Mouse (Mus musculus): ENCODE data around the gene Nudt14. TPM values are rescaled to one million over a fixed set of nuclear protein-coding genes. Genes with fewer than 3 reads are reported as not detected.

Nudt14 gene
- total and polyA plus RNA-seq, 2 experiments from 2014 or later: 22.2 to 55.5 TPM

DNA sequence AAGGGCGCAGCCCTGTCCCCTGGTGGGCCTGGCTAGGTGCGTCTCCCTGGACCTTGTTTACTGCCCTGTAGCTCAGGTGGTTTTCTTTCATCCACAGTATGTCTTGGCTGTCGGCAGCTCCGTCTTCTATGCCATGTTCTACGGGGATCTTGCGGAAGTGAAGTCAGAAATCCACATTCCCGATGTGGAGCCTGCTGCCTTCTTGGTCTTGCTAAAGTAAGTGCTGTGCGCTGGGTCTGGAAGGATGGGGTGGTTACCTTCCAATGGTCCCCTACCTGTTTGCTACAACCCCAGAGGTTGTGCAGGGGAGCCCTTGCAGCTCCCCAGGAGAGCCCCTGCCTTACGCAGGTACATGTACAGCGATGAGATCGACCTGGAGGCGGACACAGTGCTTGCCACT, 35.2 kb upstream of the Nudt14 start:
- ATAC-seq (no peak), DNase-seq (peak; percentile 47)
- peak overlapping the region; percentile 76 for H3K4me2 ChIP-seq (ENCODE audit: low read depth)
- peak overlapping the region; percentile 58 for H3K4me3 ChIP-seq (ENCODE audit: low read depth, low read length)
- peak overlapping the region; percentile 81 for H3K9ac ChIP-seq
- H3K27me3 ChIP-seq (ENCODE audit: insufficient read depth, low read length): no peaks in the 10 kb centered on the region
- H3K9me3 ChIP-seq (ENCODE audit: low read length): no peaks in the 10 kb centered on the region
- peak overlapping the region; percentile 91 for H3K27ac ChIP-seq (ENCODE audit: low read depth, low read length)
- peaks cover 4% of the 10 kb centered on the region; the same call in 1 of the 2 replicates for H3K4me1 ChIP-seq (ENCODE audit: insufficient read depth)
- H3K36me3 ChIP-seq (ENCODE audit: insufficient read depth): peaks cover 55% of the 10 kb centered on the region
- TF ChIP-seq CTCF (IDR thresholded peaks at IDR 0.05; ENCODE audit: low read depth): no peak
- 41% methylated on average over 12 of the region's 12 CpGs for WGBS

DNA sequence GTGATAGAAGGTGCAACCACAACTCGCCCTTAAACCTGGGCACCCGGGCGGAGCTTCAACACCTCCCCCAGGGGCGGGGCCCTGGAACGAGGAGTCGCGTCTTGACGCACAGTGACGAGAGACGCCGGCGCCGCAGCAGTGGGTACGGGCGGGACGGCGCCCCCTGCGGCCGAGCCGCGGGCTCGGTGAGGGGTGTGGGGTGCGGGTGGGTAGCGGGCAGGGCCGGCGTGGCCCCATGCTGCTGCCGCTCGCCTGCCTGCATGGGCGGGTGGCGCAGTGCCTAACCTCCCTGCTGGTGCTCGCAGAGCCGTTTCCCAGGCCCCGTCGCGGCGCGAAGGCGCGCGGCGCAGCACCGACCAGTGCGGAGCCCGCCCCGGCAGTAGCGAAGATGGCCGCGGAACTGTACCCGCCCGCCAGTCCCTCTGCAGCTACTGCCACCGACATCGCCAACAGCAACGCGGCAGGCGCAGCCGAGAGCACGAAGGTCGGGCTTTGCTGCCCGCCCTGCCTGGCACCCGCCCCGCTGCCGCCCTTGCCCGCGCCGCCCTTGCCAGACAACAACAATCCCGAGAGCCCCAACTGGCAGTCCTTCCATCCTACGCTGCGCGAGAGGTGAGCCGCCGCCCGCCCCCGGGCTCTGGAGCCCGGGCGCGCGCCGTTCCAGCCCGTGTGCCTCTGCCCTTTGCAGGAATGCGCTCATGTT, 34.6 kb upstream of the Nudt14 start, which contains the start of gene Btbd6:
Gene Btbd6 (plus strand): TSS at position 112 of the 703 bp plus-strand sequence.
- peak; percentile 98 for ATAC-seq
- Histone ChIP-seq H3K9me3 (ENCODE audit: low read length) (no peaks in the 10 kb centered on the region), H3K4me2 (ENCODE audit: low read depth) (peak within 1 kb of the TSS; percentile 76), H3K9ac (peak within 1 kb of the TSS; percentile 81), H3K4me3 (ENCODE audit: low read depth, low read length) (peak within 1 kb of the TSS; percentile 58), H3K4me1 (ENCODE audit: insufficient read depth) (peaks cover 4% of the 10 kb centered on the region; the same call in 1 of the 2 replicates), H3K27me3 (ENCODE audit: insufficient read depth, low read length) (no peaks in the 10 kb centered on the region), H3K36me3 (ENCODE audit: insufficient read depth) (peaks cover 60% of the 10 kb centered on the region), H3K27ac (ENCODE audit: low read depth, low read length) (peak within 1 kb of the TSS; percentile 91)
- peak; percentile 93 for DNase-seq
- peak; percentile 76 for TF ChIP-seq CTCF (IDR thresholded peaks at IDR 0.05; ENCODE audit: low read depth)
- 3% methylated on average over 60 of the region's 80 CpGs for WGBS

DNA sequence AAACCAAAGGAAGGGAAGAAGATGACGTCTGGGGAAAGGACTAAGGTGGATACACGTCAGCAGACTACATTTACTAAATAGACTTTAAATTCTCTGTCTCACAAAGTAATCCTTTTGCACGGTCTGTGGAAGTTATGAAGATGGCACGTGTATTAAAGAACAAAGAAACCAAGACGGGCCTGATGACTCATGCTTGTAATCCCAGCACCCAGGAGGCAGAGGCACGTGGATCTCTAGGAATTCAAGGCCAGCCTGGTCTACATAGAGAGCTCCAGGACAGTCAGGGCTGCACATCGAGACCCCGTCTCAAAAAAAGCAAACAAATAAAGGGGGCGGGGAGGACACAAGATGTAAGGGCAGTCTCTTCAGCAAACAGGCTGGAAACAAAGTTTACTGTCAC, 32.8 kb upstream of the Nudt14 start:
- no peak overlapping the region for H3K27ac ChIP-seq (ENCODE audit: low read depth, low read length)
- ATAC-seq: no peak
- no peak for TF ChIP-seq CTCF (IDR thresholded peaks at IDR 0.05; ENCODE audit: low read depth)
- H3K9me3 ChIP-seq (ENCODE audit: low read length): no peaks in the 10 kb centered on the region
- H3K9ac ChIP-seq: no peak overlapping the region
- peaks cover 66% of the 10 kb centered on the region for H3K36me3 ChIP-seq (ENCODE audit: insufficient read depth)
- H3K4me3 ChIP-seq (ENCODE audit: low read depth, low read length): no peak overlapping the region
- WGBS: 91% methylated on average over 9 of the region's 9 CpGs
- H3K4me1 ChIP-seq (ENCODE audit: insufficient read depth): peaks cover 4% of the 10 kb centered on the region; the same call in 1 of the 2 replicates
- no peaks in the 10 kb centered on the region for H3K27me3 ChIP-seq (ENCODE audit: insufficient read depth, low read length)
- no peak overlapping the region for H3K4me2 ChIP-seq (ENCODE audit: low read depth)
- no peak for DNase-seq

DNA sequence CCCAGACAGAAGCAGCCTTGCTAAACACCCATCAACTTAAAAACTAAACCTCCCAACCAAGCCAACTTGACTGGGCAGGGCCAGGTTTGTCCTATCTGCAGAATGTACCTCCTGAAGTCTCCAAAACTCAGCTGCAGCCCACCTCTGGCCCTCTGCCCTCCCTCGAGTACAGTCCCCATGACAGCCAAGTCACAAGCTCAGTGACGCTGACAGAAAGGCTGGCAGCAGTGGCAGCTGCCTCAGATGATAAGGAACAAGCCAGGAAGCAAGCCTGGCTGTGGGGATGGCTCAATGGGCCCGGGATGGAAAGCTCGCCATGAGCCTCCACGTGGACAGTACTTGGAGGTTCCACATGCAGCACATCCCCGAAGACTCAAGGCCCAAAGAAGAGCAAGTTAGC, 27.7 kb upstream of the Nudt14 start:
- Histone ChIP-seq H3K36me3 (ENCODE audit: insufficient read depth) (peaks cover 93% of the 10 kb centered on the region), H3K9ac (no peak overlapping the region), H3K9me3 (ENCODE audit: low read length) (no peaks in the 10 kb centered on the region), H3K4me1 (ENCODE audit: insufficient read depth) (no peaks in the 10 kb centered on the region), H3K4me2 (ENCODE audit: low read depth) (no peak overlapping the region), H3K27ac (ENCODE audit: low read depth, low read length) (no peak overlapping the region), H3K4me3 (ENCODE audit: low read depth, low read length) (no peak overlapping the region), H3K27me3 (ENCODE audit: insufficient read depth, low read length) (no peaks in the 10 kb centered on the region)
- DNase-seq (no peak), ATAC-seq (no peak)
- 91% methylated on average over 6 of the region's 6 CpGs for WGBS
- no peak for TF ChIP-seq CTCF (IDR thresholded peaks at IDR 0.05; ENCODE audit: low read depth)

DNA sequence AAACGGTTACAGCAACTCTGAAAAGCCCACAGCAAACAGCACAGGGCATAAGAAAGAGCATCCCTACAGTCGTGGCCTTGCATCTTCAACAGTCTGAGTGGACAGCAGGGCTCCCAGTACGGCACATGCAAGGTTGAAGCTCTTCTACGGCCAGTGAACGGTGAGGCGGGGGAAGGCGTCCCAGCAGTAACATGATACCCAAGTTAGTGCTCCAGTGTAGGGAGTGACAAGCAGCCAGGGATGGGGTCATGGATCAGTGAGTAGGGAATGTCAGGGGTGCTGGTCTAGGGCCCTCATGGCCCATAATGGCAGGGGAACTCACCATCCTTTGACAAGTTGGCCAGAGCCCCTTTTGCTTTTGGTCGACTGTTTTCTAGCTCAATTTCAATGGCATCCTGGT, 27.0 kb upstream of the Nudt14 start:
- Histone ChIP-seq H3K4me1 (ENCODE audit: insufficient read depth) (no peaks in the 10 kb centered on the region), H3K36me3 (ENCODE audit: insufficient read depth) (peaks cover 97% of the 10 kb centered on the region), H3K27me3 (ENCODE audit: insufficient read depth, low read length) (no peaks in the 10 kb centered on the region), H3K9ac (no peak overlapping the region), H3K9me3 (ENCODE audit: low read length) (no peaks in the 10 kb centered on the region), H3K27ac (ENCODE audit: low read depth, low read length) (no peak overlapping the region), H3K4me2 (ENCODE audit: low read depth) (no peak overlapping the region), H3K4me3 (ENCODE audit: low read depth, low read length) (no peak overlapping the region)
- ATAC-seq: no peak
- TF ChIP-seq CTCF (IDR thresholded peaks at IDR 0.05; ENCODE audit: low read depth): no peak
- DNase-seq: no peak
- WGBS: 84% methylated on average over 8 of the region's 8 CpGs

DNA sequence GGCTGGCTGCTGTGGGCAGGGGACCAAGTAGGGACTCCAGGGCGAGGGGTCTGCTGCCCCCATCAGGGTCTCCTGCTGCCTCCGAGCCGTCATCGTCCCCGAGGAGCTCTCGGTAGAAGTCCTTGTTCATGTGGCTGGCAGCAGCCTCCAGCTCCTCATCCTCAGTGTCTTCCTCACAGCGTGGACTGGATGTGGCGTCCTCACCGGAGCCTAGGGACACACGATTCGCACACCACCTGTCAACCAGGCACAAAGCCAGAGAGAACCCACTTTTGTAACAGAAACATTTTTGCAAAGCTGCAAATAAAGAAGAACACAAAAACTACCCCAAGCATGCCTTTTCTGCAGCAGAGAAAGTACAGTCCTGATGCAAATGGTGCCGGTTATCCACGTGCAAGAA, 23.9 kb upstream of the Nudt14 start:
- no peak overlapping the region for H3K9ac ChIP-seq
- 86% methylated on average over 13 of the region's 13 CpGs for whole genome bisulfite sequencing
- no peaks in the 10 kb centered on the region for H3K4me1 ChIP-seq (ENCODE audit: insufficient read depth)
- H3K9me3 ChIP-seq (ENCODE audit: low read length): no peaks in the 10 kb centered on the region
- H3K27me3 ChIP-seq (ENCODE audit: insufficient read depth, low read length): no peaks in the 10 kb centered on the region
- peaks cover 97% of the 10 kb centered on the region for H3K36me3 ChIP-seq (ENCODE audit: insufficient read depth)
- H3K27ac ChIP-seq (ENCODE audit: low read depth, low read length): no peak overlapping the region
- ATAC-seq (no peak), DNase-seq (no peak)
- H3K4me2 ChIP-seq (ENCODE audit: low read depth): no peak overlapping the region
- no peak overlapping the region for H3K4me3 ChIP-seq (ENCODE audit: low read depth, low read length)
- no peak for TF ChIP-seq CTCF (IDR thresholded peaks at IDR 0.05; ENCODE audit: low read depth)

DNA sequence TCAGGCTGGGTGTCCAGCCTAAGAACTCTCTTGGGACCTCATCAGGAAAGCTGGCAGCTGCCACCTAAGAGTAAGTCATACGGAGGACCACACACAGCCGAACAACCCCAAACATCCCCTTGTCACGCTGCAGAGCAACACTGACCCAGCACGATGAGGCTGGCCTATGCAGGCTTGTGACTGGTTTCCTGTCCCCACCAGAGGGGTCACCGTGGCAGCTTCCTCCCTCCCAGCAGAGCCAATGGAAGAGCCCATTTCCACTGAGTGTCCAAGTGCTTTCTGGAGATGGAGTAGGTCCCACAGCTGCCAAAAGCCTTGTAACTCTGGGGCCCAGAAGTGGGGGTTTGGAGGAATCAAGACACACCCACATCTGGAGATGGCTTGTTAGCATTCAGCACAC, 19.9 kb upstream of the Nudt14 start:
- Histone ChIP-seq H3K9me3 (ENCODE audit: low read length) (no peaks in the 10 kb centered on the region), H3K9ac (no peak overlapping the region), H3K4me1 (ENCODE audit: insufficient read depth) (no peaks in the 10 kb centered on the region), H3K36me3 (ENCODE audit: insufficient read depth) (peaks cover 74% of the 10 kb centered on the region), H3K27me3 (ENCODE audit: insufficient read depth, low read length) (no peaks in the 10 kb centered on the region), H3K4me2 (ENCODE audit: low read depth) (no peak overlapping the region), H3K4me3 (ENCODE audit: low read depth, low read length) (no peak overlapping the region), H3K27ac (ENCODE audit: low read depth, low read length) (no peak overlapping the region)
- 86% methylated on average over 5 of the region's 5 CpGs for WGBS
- ATAC-seq (no peak), DNase-seq (no peak)
- TF ChIP-seq CTCF (IDR thresholded peaks at IDR 0.05; ENCODE audit: low read depth): no peak
